In the genomic region with DNA sequence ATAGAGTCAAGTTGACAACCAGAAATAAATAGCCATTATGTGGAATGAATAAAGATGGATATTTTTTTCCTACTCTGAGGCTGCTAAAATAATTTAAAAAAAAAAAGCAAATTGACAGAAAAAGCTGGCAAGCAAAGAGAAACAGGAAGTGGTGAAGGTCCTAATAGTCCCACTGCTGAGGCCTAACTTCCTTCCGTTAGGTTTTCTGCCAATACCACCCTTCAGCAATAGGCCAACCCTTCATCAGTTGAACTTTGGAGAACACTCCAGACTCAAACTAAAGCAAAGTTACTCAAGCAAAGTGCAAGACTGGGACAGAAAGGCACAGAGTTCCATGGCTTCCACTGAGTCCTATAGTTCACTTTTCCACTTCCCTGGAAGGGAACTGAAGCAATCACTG, we compare ENCODE assay signal across 22 mouse cellular contexts.
A peak's percentile ranks its signal among the peaks of the same experiment; 100 is the strongest.
DNase-seq lines count a peak whose midpoint lies in the region; ATAC-seq lines count a peak whose summit lies in the region.
"Had no signal": no experiment of that assay in that cellular context is flagged by ENCODE, and none has a peak within 500 bp of the region (broad histone marks: within the 10 kb centered on the region; RNA-seq: fewer than 3 reads in every experiment).

No protein-coding gene starts in this region.

- no peaks in the 10 kb centered on the region for H3K4me1 ChIP-seq in forebrain, embryonic 15.5 days

- 94% methylated on average over 1 of the region's 1 CpGs for WGBS in forebrain, embryonic 15.5 days

- no peak overlapping the region for H3K4me2 ChIP-seq in forebrain, embryonic 15.5 days (replicated peaks)

- ATAC-seq in common myeloid progenitor, adult 5-6 weeks (replicated peaks; ENCODE audit: low read depth, poor library complexity, severe bottlenecking): peak; percentile 54
- ATAC-seq in granulocyte monocyte progenitor cell, adult 5-6 weeks (replicated peaks; ENCODE audit: poor library complexity, severe bottlenecking): peak; percentile 35; the same call in 1 of the 2 replicates
- ATAC-seq in hematopoietic stem cell, adult 5-6 weeks (replicated peaks in 1 of 2; ENCODE audit: insufficient read depth in 1 of 2, low FRiP score in 2 of 2, low TSS enrichment in 1 of 2, low read depth in 1 of 2, poor library complexity in 2 of 2, severe bottlenecking in 2 of 2): peak; percentile 58 to 67; a peak in 3 of 4 replicates
- ATAC-seq in megakaryocyte progenitor cell, adult 5-6 weeks (replicated peaks; ENCODE audit: poor library complexity): peak; percentile 58
- no peak for ATAC-seq in forebrain, embryonic 15.5 days (replicated peaks)
- ATAC-seq in frontal cortex, adult (ENCODE audit: low TSS enrichment): no peak
- ATAC-seq: activated CD4-positive, CD25-positive, alpha-beta regulatory T cell, adult 4 months; CD4-positive, CD25-positive, alpha-beta regulatory T cell, adult 4 months; Patski had no signal

- H3K4me3 ChIP-seq in forebrain, embryonic 15.5 days: no peak overlapping the region

- H3K27me3 ChIP-seq in forebrain, embryonic 15.5 days: no peaks in the 10 kb centered on the region
- H3K27me3 ChIP-seq: CH12.LX, Patski had no signal

- H3K27ac ChIP-seq in forebrain, embryonic 15.5 days (replicated peaks): no peak overlapping the region

- H3K36me3 ChIP-seq in forebrain, embryonic 15.5 days: no peaks in the 10 kb centered on the region
- H3K36me3 ChIP-seq: G1E had no signal

- H3K9ac ChIP-seq in forebrain, embryonic 15.5 days (replicated peaks): no peak overlapping the region

- no peak for DNase-seq in cerebellum, postnatal 10 days
- no peak for DNase-seq in left cerebral cortex, adult 18-20 months (ENCODE audit: low spot score in 2 of 2)
- DNase-seq: adrenal gland, adult 2 months; adrenal gland, adult 8-10 months; adrenal gland, postnatal 10 days; adrenal gland, postnatal 14 days; adrenal gland, postnatal 25 days; adrenal gland, postnatal 36 days; B cell, adult 2 months; cerebellum, adult 11 months; cerebellum, adult 11-12 months had no signal

- H3K9me3 ChIP-seq in forebrain, embryonic 15.5 days: no peaks in the 10 kb centered on the region
- H3K9me3 ChIP-seq: G1E had no signal

Comparison
In these comparisons a context has a peak if more than half of its experiments do, and no peak if none do; other contexts are left out.
1. ATAC-seq: peak in common myeloid progenitor, adult 5-6 weeks (single experiment), granulocyte monocyte progenitor cell, adult 5-6 weeks (single experiment), hematopoietic stem cell, adult 5-6 weeks (2 of 2) and megakaryocyte progenitor cell, adult 5-6 weeks (single experiment); none in forebrain, embryonic 15.5 days (single experiment) and frontal cortex, adult (single experiment).